Mouse (Mus musculus) heart, embryonic 11.5 days (tissue): ENCODE results near the gene Oasl1. TPM values are rescaled to one million over a fixed set of nuclear protein-coding genes. Genes with fewer than 3 reads are reported as not detected.

Experiments
- ATAC-seq: fragments of 200-750 bp; cut with Nextera tagmentation; replicated peaks from 2 replicates; pipeline ENCODE4 v1.8.0; 2017; ENCODE audit warnings: moderate library complexity; ENCODE audit not compliant: insufficient number of reproducible peaks, low FRiP score, low TSS enrichment
- H3K27ac ChIP-seq: fragments of 300-500 bp; sonication (generic); 2 replicates; pipeline ENCODE4 v1.5.1; 2014; ENCODE audit warnings: mild to moderate bottlenecking, low read depth, low read length
- H3K27me3 ChIP-seq: fragments of 300-500 bp; sonication (generic); 2 replicates; pipeline ENCODE4 v1.6.1; 2014; ENCODE audit warnings: mild to moderate bottlenecking, low read length, mixed read lengths; ENCODE audit not compliant: control insufficient read depth, insufficient read depth
- H3K36me3 ChIP-seq: fragments of 300-500 bp; sonication (generic); 2 replicates; pipeline ENCODE4 v1.6.1; 2014; ENCODE audit warnings: mild to moderate bottlenecking, low read length, moderate library complexity, mixed read lengths; ENCODE audit not compliant: control insufficient read depth, insufficient read depth
- H3K4me1 ChIP-seq: fragments of 300-500 bp; sonication (generic); 2 replicates; pipeline ENCODE4 v1.6.1; 2014; ENCODE audit warnings: low read length; ENCODE audit not compliant: control insufficient read depth, insufficient read depth
- H3K4me2 ChIP-seq: fragments of 300-500 bp; sonication (generic); 2 replicates; pipeline ENCODE4 v1.6.1; 2014; ENCODE audit warnings: mild to moderate bottlenecking, moderate library complexity
- H3K4me3 ChIP-seq: fragments of 300-500 bp; sonication (generic); 2 replicates; pipeline ENCODE4 v1.5.1; 2014; ENCODE audit warnings: low read depth, low read length
- H3K9ac ChIP-seq: fragments of 300-500 bp; sonication (generic); 2 replicates; pipeline ENCODE4 v1.6.1; 2014; ENCODE audit warnings: mild to moderate bottlenecking, low read depth, low read length, moderate library complexity
- H3K9me3 ChIP-seq: fragments of 300-500 bp; sonication (generic); replicated peaks from 2 replicates; pipeline ENCODE4 v1.6.1; 2016; ENCODE audit warnings: low read length; ENCODE audit not compliant: control insufficient read depth
- WGBS: fragments of 180-500 bp; shearing (Covaris S2); extraction: QIAGEN DNeasy Blood & Tissue Kit; methylation state at CpG from one replicate; pipeline ENCODE4 v1.1.7; 2014; ENCODE audit not compliant: insufficient replicate concordance; 5-methylcytosine and 5-hydroxymethylcytosine counted together
- polyA plus RNA-seq: library from polyadenylated mRNA; unstranded; fragments of >200 nt; fragmentation: Nextera tagmentation; extraction: Ambion mirVana; gene quantifications from 2 replicates; pipeline ENCODE4 v1.2.1, GENCODE M21; 2014

The Oasl1 gene
- polyA plus RNA-seq, 1 experiment from 2014 or later, result 0.30 TPM

DNA sequence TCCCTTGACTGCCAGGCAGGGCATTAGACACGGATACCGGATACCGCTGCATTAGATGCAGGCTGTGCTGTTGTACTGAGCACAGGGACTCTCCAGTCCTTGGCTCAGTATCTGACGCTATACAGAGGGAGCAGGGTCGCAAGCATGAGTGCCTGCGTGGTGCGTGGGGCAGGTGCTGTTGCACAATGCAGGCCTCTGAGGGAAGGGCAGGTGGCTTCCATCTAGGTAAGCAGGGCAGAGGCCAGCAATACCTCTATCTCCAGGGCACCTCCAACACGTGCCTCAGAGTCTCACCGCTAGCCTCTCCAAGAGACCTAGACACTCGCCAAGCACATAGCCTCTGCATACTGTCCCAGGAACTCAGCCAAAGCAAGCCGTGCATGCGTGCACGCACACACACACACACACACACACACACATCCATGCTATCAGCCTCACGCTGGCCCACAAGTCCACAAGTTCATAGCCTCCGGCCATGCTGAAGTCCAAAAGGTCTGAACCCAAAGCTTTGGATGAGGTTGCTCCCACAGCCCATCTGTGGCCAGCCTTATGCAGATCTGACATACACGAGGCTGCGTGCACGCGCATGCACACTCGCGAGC, 28.3 kb downstream of the Oasl1 start:
- ATAC-seq, result no peak
- Histone ChIP-seq H3K4me3 (no peak overlapping the region), H3K36me3 (peaks cover 11% of the 10 kb centered on the region), H3K27ac (no peak overlapping the region), H3K27me3 (no peaks in the 10 kb centered on the region), H3K4me2 (no peak overlapping the region), H3K9me3 (no peaks in the 10 kb centered on the region), H3K9ac (no peak overlapping the region), H3K4me1 (no peaks in the 10 kb centered on the region; the same call in 1 of the 2 replicates)
- 84% methylated on average over 21 of the region's 21 CpGs for WGBS

GRCm38 (mm10) chr5:114953326-114953725, 30.3 kb downstream of the Oasl1 start:
- Histone ChIP-seq H3K9me3 (no peaks in the 10 kb centered on the region), H3K4me1 (no peaks in the 10 kb centered on the region; the same call in 1 of the 2 replicates), H3K4me2 (no peak overlapping the region), H3K4me3 (no peak overlapping the region), H3K36me3 (no peaks in the 10 kb centered on the region; the same call in 1 of the 2 replicates), H3K9ac (0 out of 2 replicates have a peak overlapping the region, but pooled peaks have one; percentile 16), H3K27ac (no peak overlapping the region), H3K27me3 (no peaks in the 10 kb centered on the region)
- 78% methylated on average over 14 of the region's 14 CpGs for WGBS
- no peak for ATAC-seq

- no peaks in the 10 kb centered on the region for H3K4me1 ChIP-seq
- H3K4me2 ChIP-seq, result no peak overlapping the region
- no peak for ATAC-seq
- WGBS, result 76% methylated on average over 5 of the region's 5 CpGs
- H3K4me3 ChIP-seq, result no peak overlapping the region
- no peak overlapping the region for H3K27ac ChIP-seq
- H3K9me3 ChIP-seq, result no peaks in the 10 kb centered on the region
- no peaks in the 10 kb centered on the region for H3K36me3 ChIP-seq
- no peak overlapping the region for H3K9ac ChIP-seq
- no peaks in the 10 kb centered on the region for H3K27me3 ChIP-seq
Measured at GRCm38 (mm10) chr5:114958069-114958468, 35.0 kb downstream of the Oasl1 start.

- Histone ChIP-seq H3K4me3 (no peak overlapping the region), H3K27ac (no peak overlapping the region), H3K9me3 (no peaks in the 10 kb centered on the region), H3K27me3 (no peaks in the 10 kb centered on the region), H3K4me2 (no peak overlapping the region), H3K9ac (no peak overlapping the region), H3K36me3 (no peaks in the 10 kb centered on the region), H3K4me1 (peaks cover 12% of the 10 kb centered on the region)
- 65% methylated on average over 4 of the region's 4 CpGs for WGBS
- no peak for ATAC-seq
Measured at GRCm38 (mm10) chr5:114961590-114962360, 38.7 kb downstream of the Oasl1 start.

- Histone ChIP-seq H3K36me3 (no peaks in the 10 kb centered on the region), H3K4me2 (0 out of 2 replicates have a peak overlapping the region, but pooled peaks have one; percentile 18), H3K9ac (no peak overlapping the region), H3K4me1 (peaks cover 12% of the 10 kb centered on the region), H3K9me3 (no peaks in the 10 kb centered on the region), H3K4me3 (no peak overlapping the region), H3K27me3 (peaks cover 21% of the 10 kb centered on the region), H3K27ac (peak overlapping the region; percentile 25; the same call in 1 of the 2 replicates)
- no peak for ATAC-seq
- 49% methylated on average over 7 of the region's 7 CpGs for WGBS
Measured at GRCm38 (mm10) chr5:114964315-114964966, 41.4 kb downstream of the Oasl1 start.

DNA sequence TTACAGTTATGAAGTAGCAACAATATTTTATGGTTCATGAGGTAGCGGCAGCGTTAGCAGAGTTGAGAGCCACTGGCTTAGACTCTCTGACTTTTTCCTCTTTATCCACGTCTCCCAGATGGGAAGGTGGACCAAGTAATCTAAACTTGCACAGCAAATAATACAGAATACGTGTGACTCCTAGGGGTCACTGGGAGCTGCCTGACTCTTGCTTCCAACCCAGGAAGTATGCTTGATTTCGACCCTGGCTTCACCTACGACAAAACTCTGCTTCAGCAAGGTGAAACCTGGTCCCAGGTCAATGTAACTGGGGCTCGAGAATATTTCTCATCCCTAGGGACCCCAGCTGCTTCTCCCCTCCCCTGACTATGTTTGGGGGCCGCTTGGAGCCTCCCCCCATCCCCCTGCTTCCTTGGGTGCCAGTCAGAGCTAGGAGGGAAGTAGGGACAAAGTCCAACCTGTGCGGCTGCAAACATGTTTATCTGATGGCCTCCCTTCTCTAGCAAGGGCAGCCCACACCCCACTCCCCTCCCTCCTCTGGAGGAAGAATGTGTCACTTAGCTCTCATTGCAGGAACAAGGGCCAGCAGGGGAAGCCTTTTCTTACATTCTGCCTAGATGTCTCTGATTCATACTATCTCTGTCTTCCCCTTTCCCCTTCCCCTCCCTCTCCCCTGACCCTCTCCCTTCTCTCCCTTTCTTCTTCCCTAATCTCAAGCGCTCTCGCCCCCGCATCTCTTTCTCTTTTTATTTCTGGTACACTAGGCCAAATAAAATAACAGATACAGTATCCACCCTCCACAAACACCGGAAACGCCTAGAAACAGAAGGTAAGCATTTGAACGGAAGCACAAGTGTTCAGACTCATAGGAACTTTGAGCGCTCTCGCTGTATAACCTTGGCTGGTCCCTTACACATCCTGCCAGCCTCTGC, 42.2 kb downstream of the Oasl1 start:
- Histone ChIP-seq H3K9me3 (no peaks in the 10 kb centered on the region), H3K4me1 (peaks cover 12% of the 10 kb centered on the region), H3K4me3 (no peak overlapping the region), H3K27ac (no peak overlapping the region), H3K36me3 (no peaks in the 10 kb centered on the region), H3K9ac (no peak overlapping the region), H3K27me3 (peaks cover 24% of the 10 kb centered on the region), H3K4me2 (no peak overlapping the region)
- WGBS, result 46% methylated on average over 17 of the region's 17 CpGs
- no peak for ATAC-seq

DNA sequence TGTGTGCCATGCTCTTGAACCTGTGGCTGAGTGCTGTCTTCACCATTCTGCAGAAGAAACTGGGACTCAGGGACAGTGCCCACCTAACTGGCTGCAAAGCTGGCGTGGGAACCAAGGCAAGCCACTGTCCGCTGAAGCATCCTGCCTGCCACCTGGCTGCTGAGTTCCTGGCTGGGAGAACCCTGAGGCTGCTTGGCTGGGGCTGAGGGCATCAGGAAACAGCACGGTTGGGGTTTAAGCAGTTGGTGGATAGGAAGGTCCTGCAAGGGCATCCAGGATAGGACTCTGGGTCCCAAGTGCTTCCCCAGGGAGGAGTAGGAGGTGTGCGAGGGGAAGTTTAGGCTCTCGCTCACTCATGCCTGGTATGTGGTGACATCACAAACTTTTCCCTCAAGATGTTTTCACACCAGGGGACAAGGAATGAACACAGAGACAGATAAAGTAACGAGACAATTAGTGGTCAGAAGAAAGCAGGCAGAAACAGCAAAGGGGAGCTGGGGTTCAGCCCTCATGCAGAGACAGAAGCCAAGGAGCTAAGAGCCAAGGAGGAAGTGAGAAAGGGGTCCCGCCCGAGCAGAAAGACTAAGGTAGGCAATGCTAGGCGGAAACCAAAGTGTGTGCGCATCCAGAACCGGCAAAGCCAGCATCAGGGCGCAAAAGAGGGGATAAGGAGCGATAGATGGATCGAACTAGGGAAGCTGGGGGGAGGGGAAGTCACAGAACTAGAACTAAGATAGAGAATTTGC, 44.7 kb downstream of the Oasl1 start:
- ATAC-seq, result no peak
- WGBS, result 26% methylated on average over 14 of the region's 14 CpGs
- H3K27ac ChIP-seq, result no peak overlapping the region
- no peak overlapping the region for H3K4me2 ChIP-seq
- H3K4me3 ChIP-seq, result no peak overlapping the region
- H3K27me3 ChIP-seq, result peaks cover 24% of the 10 kb centered on the region
- H3K36me3 ChIP-seq, result no peaks in the 10 kb centered on the region
- H3K4me1 ChIP-seq, result peaks cover 12% of the 10 kb centered on the region
- no peak overlapping the region for H3K9ac ChIP-seq
- H3K9me3 ChIP-seq, result no peaks in the 10 kb centered on the region
